Mouse (Mus musculus): ENCODE measurements at regions not wholly inside any gene's neighbourhood (a gene's known extent, or its start where the extent isn't known, plus 50 kb on each side); places are given as distances from the start of the nearest gene placed in this dataset.

DNA sequence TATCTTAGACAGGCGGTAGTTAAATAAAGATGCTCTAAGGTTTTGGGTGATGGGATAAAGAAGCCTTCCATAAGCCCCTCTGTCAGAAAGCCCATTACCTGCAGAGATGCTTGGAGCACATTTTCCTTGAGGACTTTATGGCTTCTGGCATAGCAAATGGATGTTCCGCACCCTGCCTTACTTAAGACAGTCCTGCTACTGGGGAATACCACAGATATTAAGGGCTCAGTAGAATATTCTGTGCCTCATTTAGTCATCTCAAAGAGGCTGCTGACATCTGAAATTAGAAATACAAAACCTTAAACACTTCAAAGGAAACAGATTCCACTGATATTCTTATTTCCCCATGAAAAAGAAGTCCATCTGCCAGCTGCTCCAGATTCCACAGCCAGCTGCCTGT is 240.0 kb downstream of the Arl4a start:
- TF ChIP-seq POLR2A (IDR thresholded peaks at IDR 0.05; ENCODE audit: borderline replicate concordance, extremely low read depth, insufficient read depth, insufficient read length, poor library complexity, severe bottlenecking) (no peak), CTCF (IDR thresholded peaks at IDR 0.05; ENCODE audit: borderline replicate concordance, extremely low read depth, insufficient read depth, insufficient read length) (no peak)

Measured in brain, embryonic 14.5 days (tissue).